Mouse (Mus musculus): Measurements from ENCODE around the gene Slc8b1.

DNA sequence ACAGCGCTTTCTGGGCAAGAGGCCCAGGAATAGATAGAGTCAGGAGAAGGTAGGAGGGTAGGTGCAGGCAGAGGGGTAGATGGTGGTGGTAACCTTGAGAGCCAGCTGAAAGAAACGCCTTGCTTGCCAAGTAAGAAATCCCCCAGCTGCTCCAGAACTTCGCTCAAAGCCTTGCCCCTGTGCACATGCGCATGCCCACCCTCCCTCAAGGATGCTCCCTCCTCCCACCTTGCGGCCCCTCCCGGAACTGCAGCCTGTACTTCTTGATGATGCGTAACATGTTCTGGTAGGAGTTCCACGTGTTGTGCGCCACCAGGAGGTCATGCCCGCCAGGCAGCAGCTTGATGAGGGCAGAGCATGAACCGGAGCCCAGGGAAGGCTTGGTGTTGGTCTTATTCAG lies 18.5 kb upstream of the Slc8b1 start:
- TF ChIP-seq CTCF (conservative IDR thresholded peaks at IDR 0.05 in 1 of 2, IDR thresholded peaks at IDR 0.05 in 1 of 2; ENCODE audit: low read depth in 2 of 2, low read length in 2 of 2): peak in 1 of 2 experiments; percentile 30; a peak in 1 of 4 replicates
- no peak for TF ChIP-seq POLR2A (IDR thresholded peaks at IDR 0.05; ENCODE audit: low read depth, low read length)
- TF ChIP-seq USF1 (IDR thresholded peaks at IDR 0.05; ENCODE audit: low read depth, low read length): no peak
- no peak for TF ChIP-seq EP300 (IDR thresholded peaks at IDR 0.05; ENCODE audit: low read length)
- no peak for TF ChIP-seq CHD2 (IDR thresholded peaks at IDR 0.05; ENCODE audit: low read length)
- no peak for TF ChIP-seq POLR2AphosphoS2 (IDR thresholded peaks at IDR 0.05; ENCODE audit: low read depth, low read length)
- no peak for TF ChIP-seq ZC3H11A (IDR thresholded peaks at IDR 0.05; ENCODE audit: low read depth, low read length)
- TF ChIP-seq NRF1 (IDR thresholded peaks at IDR 0.05; ENCODE audit: low read depth, low read length): peak; percentile 54; the same call in 1 of the 2 replicates
- no peak for TF ChIP-seq TCF12 (IDR thresholded peaks at IDR 0.05; ENCODE audit: low read depth, low read length)
- TF ChIP-seq RAD21 (IDR thresholded peaks at IDR 0.05; ENCODE audit: low read depth, low read length): no peak
- no peak for TF ChIP-seq E2F4 (IDR thresholded peaks at IDR 0.05; ENCODE audit: insufficient replicate concordance, low read depth, low read length)
- TF ChIP-seq HCFC1 (IDR thresholded peaks at IDR 0.05; ENCODE audit: low read depth, low read length): no peak
